Mouse (Mus musculus): ENCODE results near the gene H2afj.

DNA sequence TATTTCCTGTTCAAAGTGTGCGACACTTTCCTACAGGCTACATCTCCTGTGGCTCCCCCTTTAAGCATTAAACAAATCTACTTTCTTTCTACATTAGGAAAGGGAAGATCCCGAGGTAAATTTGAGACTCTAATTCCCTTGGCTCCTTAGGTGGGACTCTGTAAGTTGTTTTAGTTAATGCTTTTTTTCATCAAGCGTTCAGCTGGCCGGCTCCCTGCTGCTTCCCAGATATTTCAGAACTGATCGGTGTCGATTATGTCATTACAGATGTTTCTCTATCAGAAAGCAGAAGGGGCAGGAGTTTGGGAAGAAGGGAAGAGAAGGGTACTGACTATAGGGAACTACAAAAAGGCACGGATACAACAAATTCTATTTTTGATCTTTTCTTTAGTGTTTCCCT is 19.1 kb downstream of the H2afj start:
- TF ChIP-seq CTCF (IDR thresholded peaks at IDR 0.05) = no peak
- TF ChIP-seq POLR2A (IDR thresholded peaks at IDR 0.05; ENCODE audit: insufficient read depth, low read depth, low read length) = no peak
- TF ChIP-seq EP300 (IDR thresholded peaks at IDR 0.05; ENCODE audit: insufficient read depth, low read depth, low read length) = no peak
